Mouse (Mus musculus) intestine, embryonic 14.5 days (tissue): ENCODE data around the gene Unc93b1. TPM values are rescaled to one million over a fixed set of nuclear protein-coding genes. Genes with fewer than 3 reads are reported as not detected.
A peak's percentile ranks its signal among the peaks of the same experiment; 100 is the strongest.

Experiments used
- ATAC-seq: fragments of 200-750 bp; cut with Nextera tagmentation; replicated peaks from 2 replicates; pipeline ENCODE4 v1.8.0; 2017; ENCODE audit warnings: low read depth, moderate number of reproducible peaks, moderate TSS enrichment, moderate library complexity; ENCODE audit not compliant: low FRiP score, low TSS enrichment
- DNase-seq: peaks from one replicate; pipeline ENCODE4 v3.0.0-alpha.2; 2018; ENCODE audit warnings: low spot score
- H3K27ac ChIP-seq: fragments of 300-500 bp; sonication (generic); 2 replicates; pipeline ENCODE4 v1.5.1; 2014; ENCODE audit warnings: low read depth, mild to moderate bottlenecking, control low read depth
- H3K27me3 ChIP-seq: fragments of 300-500 bp; sonication (generic); replicated peaks from 2 replicates; pipeline ENCODE4 v1.6.1; 2014; ENCODE audit warnings: low read length, control low read depth; ENCODE audit not compliant: control insufficient read depth, insufficient read depth
- H3K36me3 ChIP-seq: fragments of 300-500 bp; sonication (generic); 2 replicates; pipeline ENCODE4 v1.6.1; 2014; ENCODE audit warnings: low read length, control low read depth; ENCODE audit not compliant: control insufficient read depth, insufficient read depth
- H3K4me1 ChIP-seq: fragments of 300-500 bp; sonication (generic); replicated peaks from 2 replicates; pipeline ENCODE4 v1.6.1; 2014; ENCODE audit warnings: low read length, control low read depth, mixed read lengths; ENCODE audit not compliant: control insufficient read depth, insufficient read depth
- H3K4me2 ChIP-seq: fragments of 300-500 bp; sonication (generic); 2 replicates; pipeline ENCODE4 v1.6.1; 2014; ENCODE audit warnings: low read length
- H3K4me3 ChIP-seq: fragments of 300-500 bp; sonication (generic); 2 replicates; pipeline ENCODE4 v1.5.1; 2014; ENCODE audit warnings: low read depth, low read length, control low read depth, mixed read lengths
- H3K9ac ChIP-seq: fragments of 300-500 bp; sonication (generic); 2 replicates; pipeline ENCODE4 v1.6.1; 2014; ENCODE audit warnings: mild to moderate bottlenecking, low read length
- H3K9me3 ChIP-seq: fragments of 300-500 bp; sonication (generic); 2 replicates; pipeline ENCODE4 v1.6.1; 2016; ENCODE audit warnings: low read length, control low read depth; ENCODE audit not compliant: control insufficient read depth
- WGBS: fragments of 180-500 bp; shearing (Covaris S2); extraction: QIAGEN DNeasy Blood & Tissue Kit; methylation state at CpG from one replicate; pipeline ENCODE4 v1.1.7; 2014; 5-methylcytosine and 5-hydroxymethylcytosine counted together
- polyA plus RNA-seq: library from polyadenylated mRNA; unstranded; fragments of >200 nt; fragmentation: Nextera tagmentation; extraction: Ambion mirVana; gene quantifications from 2 replicates; pipeline ENCODE4 v1.2.1, GENCODE M21; 2014

Unc93b1 gene
- polyA plus RNA-seq, 1 experiment from 2014 or later, result 14.4 TPM

DNA sequence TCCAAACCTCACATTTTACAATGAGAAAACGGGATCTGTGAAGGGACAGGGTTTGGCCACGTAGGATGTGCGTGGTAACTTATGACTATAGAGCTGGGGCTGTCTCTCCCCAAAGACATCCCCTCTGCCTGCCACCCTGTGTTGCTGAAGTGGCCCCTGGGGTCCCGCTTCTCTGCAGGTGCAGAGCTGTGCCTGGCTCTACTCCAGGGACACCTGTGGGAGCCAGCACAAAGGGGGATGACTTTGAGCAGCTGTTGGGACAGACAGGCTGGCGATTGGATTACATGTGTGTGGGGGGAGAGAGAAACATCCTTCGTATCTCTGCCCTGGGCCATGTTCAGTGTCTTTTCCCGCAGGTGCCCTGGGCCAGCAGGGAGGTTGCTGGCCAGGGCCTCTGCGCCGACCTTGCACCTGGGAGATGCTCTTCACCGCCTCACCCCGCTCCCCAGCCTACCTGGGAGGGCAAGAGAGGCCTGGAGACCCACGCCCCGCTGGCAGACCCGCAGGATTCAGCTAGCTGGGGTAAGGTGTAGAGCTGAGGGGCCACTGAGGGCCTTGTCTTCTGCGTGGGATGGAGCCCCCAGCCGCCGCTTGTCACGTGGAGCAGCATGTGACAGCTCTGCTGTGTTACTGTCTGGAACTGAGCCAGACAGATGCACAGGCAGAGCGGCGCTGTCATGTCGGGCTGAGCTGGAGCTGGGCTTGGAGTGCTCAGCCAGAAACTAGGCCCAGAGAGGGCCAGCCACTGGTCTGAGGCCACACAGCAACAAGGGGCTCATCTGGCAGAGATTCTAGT, 4.5 kb upstream of the Unc93b1 start:
- Histone ChIP-seq H3K9me3 (no peaks in the 10 kb centered on the region), H3K4me2 (no peak overlapping the region), H3K36me3 (no peaks in the 10 kb centered on the region), H3K9ac (no peak overlapping the region), H3K27me3 (no peaks in the 10 kb centered on the region), H3K27ac (no peak overlapping the region), H3K4me3 (no peak overlapping the region), H3K4me1 (peaks cover 15% of the 10 kb centered on the region)
- no peak for DNase-seq
- 72% methylated on average over 21 of the region's 21 CpGs for WGBS
- no peak for ATAC-seq

DNA sequence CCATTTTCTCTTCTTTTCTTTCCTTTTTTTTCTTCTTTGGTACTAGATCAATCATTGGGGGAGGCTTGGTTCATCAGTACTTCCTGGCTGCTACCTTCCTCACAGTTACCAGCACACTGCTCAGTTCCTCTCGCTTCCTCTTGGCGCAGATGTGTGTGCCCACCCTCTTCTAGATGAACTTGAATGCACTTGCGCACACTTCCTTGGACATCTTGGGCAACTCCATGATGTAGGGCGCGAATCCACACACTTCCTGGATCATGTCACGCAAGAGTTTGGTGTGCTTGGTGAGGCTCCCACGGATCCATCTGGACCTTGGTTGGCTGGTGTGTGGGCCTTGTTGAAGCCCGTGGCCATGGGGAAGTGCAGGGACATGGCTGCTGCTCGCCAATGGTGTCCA, 3.3 kb upstream of the Unc93b1 start:
- Histone ChIP-seq H3K9me3 (no peaks in the 10 kb centered on the region), H3K27me3 (no peaks in the 10 kb centered on the region), H3K4me3 (no peak overlapping the region), H3K9ac (no peak overlapping the region), H3K4me1 (peaks cover 23% of the 10 kb centered on the region), H3K4me2 (no peak overlapping the region), H3K27ac (no peak overlapping the region), H3K36me3 (no peaks in the 10 kb centered on the region)
- DNase-seq (no peak), ATAC-seq (no peak)
- 89% methylated on average over 9 of the region's 9 CpGs for WGBS

- Histone ChIP-seq H3K27me3 (no peaks in the 10 kb centered on the region), H3K4me3 (peak overlapping the region; percentile 51), H3K9ac (peak overlapping the region; percentile 52), H3K36me3 (no peaks in the 10 kb centered on the region), H3K9me3 (no peaks in the 10 kb centered on the region), H3K27ac (no peak overlapping the region), H3K4me1 (peaks cover 13% of the 10 kb centered on the region), H3K4me2 (peak overlapping the region; percentile 95)
- no peak for DNase-seq
- ATAC-seq, result no peak; the same call in 1 of the 2 replicates
- 9% methylated on average over 22 of the region's 22 CpGs for WGBS
Measured at GRCm38 (mm10) chr19:3935896-3936850, 1.2 kb downstream of the Unc93b1 start.

DNA sequence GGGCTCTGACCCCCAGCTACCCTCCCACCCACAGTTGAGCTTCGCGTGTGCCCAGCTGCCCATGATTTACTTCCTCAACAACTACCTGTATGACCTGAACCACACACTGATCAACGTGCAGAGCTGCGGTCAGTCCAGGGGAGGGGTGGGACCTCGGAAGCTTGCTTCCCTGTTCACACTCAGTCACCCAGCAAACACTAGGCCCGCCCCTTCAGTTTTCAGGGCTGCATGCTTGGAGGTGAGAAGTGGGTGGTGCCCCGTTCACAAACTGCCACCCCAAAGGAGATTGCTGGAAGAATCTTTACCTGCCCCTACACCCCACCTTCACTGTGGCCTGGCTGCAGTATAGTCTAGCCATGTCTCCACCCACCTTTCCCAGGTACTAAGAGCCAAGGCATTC, 7.3 kb downstream of the Unc93b1 start:
- Histone ChIP-seq H3K9me3 (no peaks in the 10 kb centered on the region), H3K4me2 (no peak overlapping the region), H3K27me3 (no peaks in the 10 kb centered on the region), H3K9ac (no peak overlapping the region), H3K4me1 (no peaks in the 10 kb centered on the region), H3K36me3 (no peaks in the 10 kb centered on the region), H3K4me3 (no peak overlapping the region), H3K27ac (no peak overlapping the region)
- DNase-seq (no peak), ATAC-seq (no peak)
- WGBS, result 80% methylated on average over 7 of the region's 7 CpGs

DNA sequence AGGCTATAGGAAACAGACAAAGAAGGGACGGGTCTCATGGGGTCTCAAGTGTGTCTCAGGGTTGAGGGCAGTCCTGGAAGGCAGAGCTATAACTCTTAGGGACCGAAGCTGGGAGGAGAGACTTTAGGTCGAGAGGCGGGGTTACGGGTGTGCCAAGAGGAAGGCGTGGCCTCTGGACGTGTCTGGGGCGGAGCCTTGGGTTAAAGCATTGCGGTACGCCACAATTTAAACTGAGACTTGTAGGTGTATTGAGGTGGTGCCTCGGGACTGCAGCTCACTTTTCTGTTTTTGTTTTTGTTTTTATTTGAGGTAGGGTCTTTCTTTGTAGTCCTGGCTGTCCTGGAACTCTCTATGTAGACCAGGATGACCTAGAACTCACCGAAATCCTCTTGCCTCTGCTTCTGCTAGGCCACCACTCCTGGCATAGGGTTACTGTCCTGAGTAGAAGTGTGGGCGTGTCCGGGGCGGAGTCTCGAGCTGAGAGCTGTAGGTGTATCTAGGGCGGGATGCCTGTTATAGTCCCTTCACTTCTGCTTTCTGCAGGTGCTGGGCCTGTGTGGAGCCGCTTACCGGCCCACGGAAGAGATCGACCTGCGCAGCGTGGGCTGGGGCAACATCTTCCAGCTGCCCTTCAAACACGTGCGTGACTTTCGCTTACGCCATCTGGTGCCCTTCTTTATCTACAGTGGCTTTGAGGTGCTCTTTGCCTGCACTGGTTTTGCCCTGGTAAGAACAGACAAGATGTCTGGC, 8.2 kb downstream of the Unc93b1 start:
- Histone ChIP-seq H3K4me3 (no peak overlapping the region), H3K36me3 (no peaks in the 10 kb centered on the region), H3K4me1 (no peaks in the 10 kb centered on the region), H3K9me3 (no peaks in the 10 kb centered on the region), H3K9ac (no peak overlapping the region), H3K27ac (no peak overlapping the region), H3K27me3 (no peaks in the 10 kb centered on the region), H3K4me2 (no peak overlapping the region)
- ATAC-seq (0 out of 2 replicates have a peak, but pooled peaks have one; percentile 29), DNase-seq (peak; percentile 70)
- 21% methylated on average over 27 of the region's 27 CpGs for WGBS

DNA sequence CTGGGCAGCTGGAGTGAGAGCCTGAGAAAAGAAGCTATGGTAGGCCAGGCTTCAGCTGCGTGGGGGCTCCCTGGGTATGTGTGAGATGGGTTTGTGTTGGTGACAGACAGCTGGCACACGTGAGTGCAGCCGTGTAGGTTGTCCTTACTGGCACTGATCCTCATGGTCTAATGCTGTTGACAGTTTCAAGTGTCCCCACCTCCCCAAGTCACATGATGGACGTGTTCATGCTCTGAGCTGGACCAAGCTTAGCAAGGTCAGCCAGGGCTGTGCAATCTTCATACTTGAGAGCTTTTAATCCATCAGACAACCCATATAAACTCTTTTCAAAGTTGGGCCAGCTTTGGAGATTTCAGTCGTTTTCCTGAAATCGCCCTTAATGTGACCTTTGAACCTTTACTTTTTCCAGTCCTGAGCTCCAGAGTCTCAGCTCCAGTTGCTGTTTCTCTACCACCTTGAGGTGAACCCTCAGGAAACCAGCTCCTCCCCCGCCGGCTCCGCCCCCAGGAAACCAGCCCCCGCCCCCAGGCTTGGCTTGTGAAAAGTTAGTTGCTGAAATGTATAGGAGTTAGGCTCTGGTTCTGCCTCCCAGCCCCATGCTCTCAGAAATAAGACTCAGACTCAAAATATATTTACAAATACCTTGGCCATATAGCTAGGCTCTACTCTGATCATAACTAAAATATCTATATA, 11.0 kb downstream of the Unc93b1 start:
- no peak for ATAC-seq
- no peaks in the 10 kb centered on the region for H3K36me3 ChIP-seq
- DNase-seq, result no peak
- no peak overlapping the region for H3K9ac ChIP-seq
- H3K4me3 ChIP-seq, result no peak overlapping the region
- H3K27ac ChIP-seq, result no peak overlapping the region
- WGBS, result 26% methylated on average over 10 of the region's 10 CpGs
- H3K4me2 ChIP-seq, result no peak overlapping the region
- H3K9me3 ChIP-seq, result no peaks in the 10 kb centered on the region
- H3K4me1 ChIP-seq, result no peaks in the 10 kb centered on the region
- H3K27me3 ChIP-seq, result no peaks in the 10 kb centered on the region

- DNase-seq (peak; percentile 86), ATAC-seq (peak; percentile 54; the same call in 1 of the 2 replicates)
- Histone ChIP-seq H3K27me3 (no peaks in the 10 kb centered on the region), H3K9ac (no peak overlapping the region), H3K36me3 (no peaks in the 10 kb centered on the region), H3K4me2 (no peak overlapping the region), H3K27ac (no peak overlapping the region), H3K4me3 (no peak overlapping the region), H3K4me1 (no peaks in the 10 kb centered on the region), H3K9me3 (no peaks in the 10 kb centered on the region)
- WGBS, result 11% methylated on average over 2 of the region's 2 CpGs
Measured at GRCm38 (mm10) chr19:3946715-3947114, 11.7 kb downstream of the Unc93b1 start.

DNA sequence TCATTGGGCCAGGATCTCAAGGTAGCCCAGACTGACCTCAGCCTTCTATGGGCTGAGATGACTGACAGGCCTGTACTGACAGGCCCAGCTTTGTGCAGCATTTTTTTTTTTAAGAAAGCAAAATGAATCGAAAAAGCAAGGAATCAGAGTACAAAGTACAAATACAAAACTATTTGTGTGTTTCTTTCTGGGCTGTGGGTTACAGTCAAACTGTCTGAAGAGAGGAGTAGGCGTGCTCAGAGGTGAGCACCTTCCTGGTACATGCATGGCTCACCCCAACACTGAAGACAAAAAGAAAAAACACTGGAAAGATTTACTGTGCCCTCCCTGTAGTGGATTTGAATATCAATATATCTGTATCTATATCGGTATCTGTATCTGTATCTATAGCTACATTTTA, 12.8 kb downstream of the Unc93b1 start:
- H3K27me3 ChIP-seq, result no peaks in the 10 kb centered on the region
- H3K9me3 ChIP-seq, result no peaks in the 10 kb centered on the region
- no peaks in the 10 kb centered on the region for H3K4me1 ChIP-seq
- no peak for ATAC-seq
- H3K9ac ChIP-seq, result no peak overlapping the region
- no peak overlapping the region for H3K4me3 ChIP-seq
- no peak overlapping the region for H3K4me2 ChIP-seq
- 84% methylated on average over 3 of the region's 3 CpGs for WGBS
- DNase-seq, result no peak
- no peaks in the 10 kb centered on the region for H3K36me3 ChIP-seq
- no peak overlapping the region for H3K27ac ChIP-seq
